Mouse (Mus musculus) kidney, postnatal 0 days (tissue): ENCODE data around the gene Rpap1. TPM values are rescaled to one million over a fixed set of nuclear protein-coding genes. Genes with fewer than 3 reads are reported as not detected.

Experiments used
- ATAC-seq: fragments of 200-750 bp; cut with Nextera tagmentation; replicated peaks from 2 replicates; pipeline ENCODE4 v1.8.0; 2017; ENCODE audit warnings: low read depth, moderate number of reproducible peaks, moderate TSS enrichment, moderate library complexity; ENCODE audit not compliant: low FRiP score
- DNase-seq: peaks from one replicate; pipeline ENCODE4 v3.0.0-alpha.2; 2016; ENCODE audit warnings: low spot score
- H3K27ac ChIP-seq: fragments of 300-500 bp; sonication (generic); 2 replicates; pipeline ENCODE4 v1.5.1; 2014; ENCODE audit warnings: mild to moderate bottlenecking
- H3K27me3 ChIP-seq: fragments of 300-500 bp; sonication (generic); 2 replicates; pipeline ENCODE4 v1.6.1; 2014; ENCODE audit warnings: low read length, mixed read lengths; ENCODE audit not compliant: insufficient read depth
- H3K36me3 ChIP-seq: fragments of 300-500 bp; sonication (generic); 2 replicates; pipeline ENCODE4 v1.6.1; 2014; ENCODE audit warnings: low read length, mixed read lengths; ENCODE audit not compliant: insufficient read depth
- H3K4me1 ChIP-seq: fragments of 300-500 bp; sonication (generic); replicated peaks from 2 replicates; pipeline ENCODE4 v1.6.1; 2014; ENCODE audit warnings: antibody characterized with exemption, low read length, mixed read lengths; ENCODE audit not compliant: insufficient read depth
- H3K4me2 ChIP-seq: fragments of 300-500 bp; sonication (generic); 2 replicates; pipeline ENCODE4 v1.6.1; 2014; ENCODE audit warnings: mild to moderate bottlenecking, low read length, moderate library complexity, mixed read lengths
- H3K4me3 ChIP-seq: fragments of 300-500 bp; sonication (generic); replicated peaks from 2 replicates; pipeline ENCODE4 v1.5.1; 2014; ENCODE audit warnings: low read depth, low read length
- H3K9ac ChIP-seq: fragments of 300-500 bp; sonication (generic); 2 replicates; pipeline ENCODE4 v1.6.1; 2014; ENCODE audit warnings: low read depth, low read length
- H3K9me3 ChIP-seq: fragments of 300-500 bp; sonication (generic); replicated peaks from 2 replicates; pipeline ENCODE4 v1.6.1; 2016; ENCODE audit warnings: low read length, inconsistent platforms, mixed read lengths
- CTCF ChIP-seq: IDR thresholded peaks from 2 replicates; pipeline ENCODE4 v1.5.1; 2016; ENCODE audit warnings: antibody characterized with exemption, low read depth, mild to moderate bottlenecking, moderate library complexity
- WGBS: fragments of 180-500 bp; shearing (Covaris S2); extraction: QIAGEN DNeasy Blood & Tissue Kit; methylation state at CpG from one replicate; pipeline ENCODE4 v1.1.7; 2014; 5-methylcytosine and 5-hydroxymethylcytosine counted together
- polyA plus RNA-seq: library from polyadenylated mRNA; unstranded; fragments of >200 nt; fragmentation: Nextera tagmentation; extraction: Ambion mirVana; gene quantifications from 2 replicates; pipeline ENCODE4 v1.2.1, GENCODE M21; 2015

The Rpap1 gene
- polyA plus RNA-seq, 1 experiment from 2014 or later, result 15.7 TPM

DNA sequence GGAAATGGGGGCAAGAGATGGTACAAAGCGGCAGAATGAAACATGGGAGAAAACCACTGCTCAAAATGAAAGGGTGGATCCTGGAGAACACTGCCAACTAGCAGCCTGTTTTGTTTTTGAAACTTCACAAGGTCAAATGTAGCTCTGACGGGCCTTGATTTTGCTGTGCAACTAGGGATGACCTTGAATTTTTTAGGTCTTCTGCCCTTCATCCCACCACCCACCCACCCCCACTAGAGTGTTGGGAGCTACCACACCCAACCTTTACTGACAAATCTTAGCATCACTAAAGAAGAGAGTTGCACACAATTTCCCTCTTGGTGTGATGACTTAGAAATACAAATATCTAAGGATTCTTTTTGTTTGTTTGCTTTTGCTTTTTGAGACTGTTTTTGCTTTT, 2.7 kb upstream of the Rpap1 start:
- 0 out of 2 replicates have a peak, but pooled peaks cover 4% of the 10 kb centered on the region for H3K4me1 ChIP-seq
- no peak overlapping the region for H3K4me2 ChIP-seq
- H3K9ac ChIP-seq, result no peak overlapping the region
- no peaks in the 10 kb centered on the region for H3K36me3 ChIP-seq
- no peak for TF ChIP-seq CTCF
- DNase-seq (no peak), ATAC-seq (no peak)
- no peak overlapping the region for H3K4me3 ChIP-seq
- no peaks in the 10 kb centered on the region for H3K9me3 ChIP-seq
- H3K27me3 ChIP-seq, result no peaks in the 10 kb centered on the region
- no peak overlapping the region for H3K27ac ChIP-seq
- 80% methylated on average over 2 of the region's 2 CpGs for WGBS

DNA sequence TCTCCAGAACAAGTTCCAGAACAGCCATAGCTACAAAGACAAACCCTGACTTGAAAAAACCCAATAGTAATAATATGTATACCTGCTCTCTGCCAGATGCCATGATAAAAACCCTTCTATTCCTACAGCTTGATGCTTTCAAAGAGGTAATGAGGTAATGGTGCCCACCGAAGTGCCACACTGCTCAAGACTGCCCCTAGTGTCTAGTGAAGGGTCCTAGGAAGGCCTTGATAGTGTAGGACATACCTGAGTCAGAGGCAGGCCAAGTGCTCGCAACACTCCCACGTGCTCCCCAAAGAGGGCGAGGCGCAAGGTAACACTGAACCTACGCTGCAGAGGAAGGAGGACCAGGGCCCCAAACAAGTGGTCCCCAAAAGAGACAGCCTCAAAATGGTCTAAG, 20.1 kb downstream of the Rpap1 start:
- Histone ChIP-seq H3K27me3 (no peaks in the 10 kb centered on the region), H3K4me1 (no peaks in the 10 kb centered on the region), H3K27ac (no peak overlapping the region), H3K4me3 (no peak overlapping the region), H3K4me2 (no peak overlapping the region), H3K36me3 (peaks cover 35% of the 10 kb centered on the region), H3K9ac (no peak overlapping the region), H3K9me3 (no peaks in the 10 kb centered on the region)
- ATAC-seq, result no peak
- WGBS, result 90% methylated on average over 6 of the region's 6 CpGs
- no peak for DNase-seq
- TF ChIP-seq CTCF, result peak; percentile 44; the same call in 1 of the 2 replicates

DNA sequence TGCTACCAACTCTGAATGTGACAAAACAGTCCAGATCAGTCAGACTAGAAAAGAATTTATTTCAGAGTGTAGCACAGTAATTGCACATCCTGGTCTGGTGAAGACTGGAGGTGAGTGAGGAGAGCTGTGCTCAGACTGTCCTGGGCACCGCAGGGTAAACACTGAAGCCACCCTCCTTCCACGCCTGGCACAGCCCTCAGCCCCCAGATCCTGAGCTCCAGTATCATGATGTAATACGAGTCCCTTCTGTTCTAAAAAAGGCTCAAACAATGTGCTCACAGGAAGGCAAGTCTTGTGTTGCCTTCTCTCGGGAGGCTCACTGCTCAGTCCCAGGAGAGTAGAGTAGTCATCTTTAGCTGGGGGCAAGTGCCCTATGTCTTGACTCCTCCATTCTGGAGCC, 23.4 kb downstream of the Rpap1 start:
- Histone ChIP-seq H3K9ac (no peak overlapping the region), H3K9me3 (no peaks in the 10 kb centered on the region), H3K27ac (no peak overlapping the region), H3K4me2 (no peak overlapping the region), H3K36me3 (peaks cover 16% of the 10 kb centered on the region; the same call in 1 of the 2 replicates), H3K4me3 (no peak overlapping the region), H3K27me3 (peaks cover 7% of the 10 kb centered on the region), H3K4me1 (0 out of 2 replicates have a peak, but pooled peaks cover under 1% of the 10 kb centered on the region)
- no peak for DNase-seq
- 54% methylated on average over 4 of the region's 4 CpGs for WGBS
- no peak for TF ChIP-seq CTCF
- ATAC-seq, result no peak

DNA sequence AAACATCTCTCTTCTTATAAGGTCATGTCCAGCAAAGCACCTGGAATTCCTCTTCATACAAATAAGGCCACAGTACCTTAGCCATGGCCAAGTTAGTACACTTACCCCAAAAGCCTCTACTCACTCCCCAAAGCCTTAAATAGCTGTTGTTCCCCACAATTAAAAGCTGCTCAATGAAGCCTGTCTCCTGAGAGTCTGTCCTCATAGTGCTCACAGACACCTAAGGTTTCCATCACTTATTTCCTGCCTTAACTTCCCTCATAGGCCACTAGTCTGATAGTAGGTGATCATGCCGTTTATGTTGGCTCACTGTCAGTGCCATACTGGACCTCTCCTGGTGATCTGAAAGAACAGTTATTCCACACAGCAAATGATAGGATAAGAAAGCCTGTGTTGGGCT, 25.1 kb downstream of the Rpap1 start:
- TF ChIP-seq CTCF, result no peak
- no peak overlapping the region for H3K4me2 ChIP-seq
- DNase-seq (no peak), ATAC-seq (no peak)
- WGBS, result 60% methylated on average over 1 of the region's 1 CpGs
- H3K27ac ChIP-seq, result no peak overlapping the region
- H3K4me3 ChIP-seq, result no peak overlapping the region
- peaks cover 22% of the 10 kb centered on the region for H3K27me3 ChIP-seq
- H3K9ac ChIP-seq, result no peak overlapping the region
- H3K36me3 ChIP-seq, result peaks cover 11% of the 10 kb centered on the region; the same call in 1 of the 2 replicates
- peaks cover 14% of the 10 kb centered on the region for H3K4me1 ChIP-seq
- H3K9me3 ChIP-seq, result no peaks in the 10 kb centered on the region

DNA sequence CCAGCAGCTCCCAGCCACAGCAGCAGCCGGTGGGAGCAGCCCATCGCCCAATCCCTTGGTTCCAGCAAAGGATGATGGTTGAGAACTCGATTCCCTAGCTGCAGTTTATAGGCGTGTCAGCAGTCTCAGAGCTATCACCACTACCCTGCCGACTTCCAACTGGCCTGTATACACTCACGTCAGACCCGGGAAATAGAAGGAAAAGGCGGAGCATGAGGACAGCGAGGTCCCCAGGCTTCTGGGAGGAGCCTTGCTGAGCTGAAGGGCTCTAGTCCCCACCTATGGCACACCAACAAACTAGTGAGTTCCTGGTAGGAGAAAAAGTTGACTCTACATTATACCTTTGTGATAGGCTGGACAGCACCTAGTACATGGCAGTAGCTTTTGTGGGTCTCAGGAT, 27.1 kb downstream of the Rpap1 start, which contains the start of gene Ltk:
TSS of gene Ltk (minus strand) at position 181 of the 400 bp plus-strand sequence.
- ATAC-seq (no peak), DNase-seq (no peak)
- Histone ChIP-seq H3K4me2 (no peak within 1 kb of the TSS), H3K9ac (no peak within 1 kb of the TSS), H3K9me3 (no peaks in the 10 kb centered on the region), H3K27ac (no peak within 1 kb of the TSS), H3K36me3 (0 out of 2 replicates have a peak, but pooled peaks cover 8% of the 10 kb centered on the region), H3K4me3 (no peak within 1 kb of the TSS), H3K4me1 (peaks cover 14% of the 10 kb centered on the region), H3K27me3 (peaks cover 24% of the 10 kb centered on the region)
- WGBS, result 17% methylated on average over 9 of the region's 9 CpGs
- no peak for TF ChIP-seq CTCF

DNA sequence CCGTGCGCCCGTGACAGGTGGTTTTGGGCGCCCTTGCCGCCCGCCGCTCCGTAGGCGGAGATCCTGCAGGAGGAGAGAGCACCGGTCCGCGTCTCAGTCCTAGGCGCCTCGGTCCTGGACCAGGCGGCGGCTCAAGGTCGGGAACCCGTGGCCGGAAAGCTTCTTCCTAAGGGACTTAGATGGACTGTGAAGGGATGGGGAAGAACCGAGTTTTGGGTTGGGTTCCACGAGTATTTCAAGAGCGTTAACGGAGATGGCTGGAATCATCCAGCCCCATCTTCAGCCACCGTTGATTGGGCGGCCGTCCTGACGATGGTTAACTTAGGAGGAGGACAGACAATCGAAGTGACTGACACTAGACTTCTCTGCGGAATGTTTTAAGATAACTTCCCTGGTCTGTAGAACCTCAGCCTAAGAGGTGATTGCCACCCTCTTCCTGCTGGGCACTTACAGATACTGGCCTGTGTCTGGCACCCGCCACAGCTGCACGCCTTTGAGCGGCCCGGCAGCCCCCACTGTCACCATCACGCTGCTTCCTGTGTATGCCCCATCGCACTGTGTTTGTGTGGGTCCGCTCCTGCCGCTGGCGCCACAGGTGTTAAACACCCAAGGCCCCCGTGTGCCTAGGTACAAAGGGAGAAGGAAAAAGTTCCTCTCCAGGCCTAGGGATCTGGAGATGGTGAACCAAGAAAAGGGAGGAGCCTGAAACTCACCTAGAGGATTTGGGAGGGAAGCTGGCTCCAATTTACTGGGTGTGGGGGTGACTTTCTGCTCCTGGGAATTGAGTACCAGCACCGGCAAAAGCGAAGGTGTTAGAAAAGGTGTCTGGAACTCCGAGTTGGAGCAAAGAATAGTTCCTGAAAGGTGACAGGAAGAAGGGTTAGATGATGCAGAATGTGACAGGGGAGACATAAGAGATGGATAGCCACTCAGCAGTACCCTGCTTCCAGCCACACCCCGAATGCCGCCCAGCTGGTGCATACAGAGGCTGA, 28.2 kb downstream of the Rpap1 start:
- peaks cover 24% of the 10 kb centered on the region for H3K27me3 ChIP-seq
- WGBS, result 5% methylated on average over 44 of the region's 44 CpGs
- peak overlapping the region; percentile 96 for H3K4me2 ChIP-seq
- H3K27ac ChIP-seq, result no peak overlapping the region
- 0 out of 2 replicates have a peak, but pooled peaks cover 4% of the 10 kb centered on the region for H3K36me3 ChIP-seq
- TF ChIP-seq CTCF, result no peak
- H3K4me3 ChIP-seq, result peak overlapping the region; percentile 54
- peaks cover 14% of the 10 kb centered on the region for H3K4me1 ChIP-seq
- no peak overlapping the region for H3K9ac ChIP-seq
- ATAC-seq (no peak), DNase-seq (no peak)
- no peaks in the 10 kb centered on the region for H3K9me3 ChIP-seq
